Mouse (Mus musculus) ES-E14 (cell line): Measurements from ENCODE around the gene Ythdf1.

Experiments used
- MAFK ChIP-seq: IDR thresholded peaks from 2 replicates; pipeline ENCODE4 v1.6.1; 2014; ENCODE audit warnings: mild to moderate bottlenecking, low read depth, low read length, inconsistent platforms; ENCODE audit not compliant: insufficient read depth
- ZC3H11A ChIP-seq: IDR thresholded peaks from 2 replicates; pipeline ENCODE4 v1.6.1; 2012; ENCODE audit warnings: low read depth, mild to moderate bottlenecking, inconsistent platforms, low read length, borderline replicate concordance

- TF ChIP-seq MAFK (no peak), ZC3H11A (no peak)
Measured at GRCm38 (mm10) chr2:180897857-180898256, 22.9 kb downstream of the Ythdf1 start.
